Mouse (Mus musculus): ENCODE results near the gene H2afv.

GRCm38 (mm10) chr11:6483103-6483502 lies 38.9 kb upstream of the H2afv start:
- TF ChIP-seq CTCF (IDR thresholded peaks at IDR 0.05; ENCODE audit: low read depth, low read length): no peak
- no peak for TF ChIP-seq GATA1 (IDR thresholded peaks at IDR 0.05; ENCODE audit: borderline replicate concordance, low read length)

Measured in G1E (cell line).